Mouse (Mus musculus) midbrain, postnatal 0 days (tissue): ENCODE results near the gene Noxo1. TPM values are rescaled to one million over a fixed set of nuclear protein-coding genes. Genes with fewer than 3 reads are reported as not detected.

Source experiments
- ATAC-seq: fragments of 200-750 bp; cut with Nextera tagmentation; 2 replicates; pipeline ENCODE4 v1.8.0; 2017; ENCODE audit warnings: moderate number of reproducible peaks, mild to moderate bottlenecking, moderate TSS enrichment, moderate library complexity; ENCODE audit not compliant: low FRiP score
- DNase-seq: peaks from one replicate; pipeline ENCODE4 v3.0.0-alpha.2; 2015; ENCODE audit warnings: low spot score
- H3K27ac ChIP-seq: fragments of 300-500 bp; sonication (generic); 2 replicates; pipeline ENCODE4 v1.5.1; 2014; ENCODE audit warnings: low read depth, mild to moderate bottlenecking, low read length, mixed read lengths
- H3K27me3 ChIP-seq: fragments of 300-500 bp; sonication (generic); 2 replicates; pipeline ENCODE4 v1.6.1; 2014; ENCODE audit warnings: low read length, control low read depth, mixed read lengths; ENCODE audit not compliant: insufficient read depth
- H3K36me3 ChIP-seq: fragments of 300-500 bp; sonication (generic); 2 replicates; pipeline ENCODE4 v1.6.1; 2014; ENCODE audit warnings: low read length, control low read depth, mixed read lengths; ENCODE audit not compliant: insufficient read depth
- H3K4me1 ChIP-seq: fragments of 300-500 bp; sonication (generic); 2 replicates; pipeline ENCODE4 v1.6.1; 2014; ENCODE audit warnings: mild to moderate bottlenecking, control low read depth, antibody characterized with exemption, low read length, mixed read lengths; ENCODE audit not compliant: insufficient read depth
- H3K4me2 ChIP-seq: fragments of 300-500 bp; sonication (generic); 2 replicates; pipeline ENCODE4 v1.6.1; 2014; ENCODE audit warnings: low read depth, mild to moderate bottlenecking, low read length, mixed read lengths; ENCODE audit not compliant: poor library complexity, severe bottlenecking
- H3K4me3 ChIP-seq: fragments of 300-500 bp; sonication (generic); 2 replicates; pipeline ENCODE4 v1.5.1; 2014; ENCODE audit warnings: low read depth, mild to moderate bottlenecking, low read length, moderate library complexity
- H3K9ac ChIP-seq: fragments of 300-500 bp; sonication (generic); replicated peaks from 2 replicates; pipeline ENCODE4 v1.6.1; 2014; ENCODE audit warnings: mild to moderate bottlenecking, low read length, moderate library complexity, mixed read lengths; ENCODE audit not compliant: poor library complexity, severe bottlenecking
- H3K9me3 ChIP-seq: fragments of 300-500 bp; sonication (generic); 2 replicates; pipeline ENCODE4 v1.6.1; 2016; ENCODE audit warnings: low read length, control low read depth
- CTCF ChIP-seq: IDR thresholded peaks from 2 replicates; pipeline ENCODE4 v1.5.1; 2016; ENCODE audit warnings: antibody characterized with exemption, mild to moderate bottlenecking
- WGBS: fragments of 180-500 bp; shearing (Covaris S2); extraction: QIAGEN DNeasy Blood & Tissue Kit; methylation state at CpG from one replicate; pipeline ENCODE4 v1.1.7; 2014; 5-methylcytosine and 5-hydroxymethylcytosine counted together
- polyA plus RNA-seq: library from polyadenylated mRNA; unstranded; fragments of >200 nt; fragmentation: Nextera tagmentation; extraction: Ambion mirVana; gene quantifications from 2 replicates; pipeline ENCODE4 v1.2.1, GENCODE M21; 2015
- total RNA-seq: library from RNA; depleted of rRNA; stranded (reverse); fragments of >200 nt; gene quantifications from 2 replicates; pipeline ENCODE4 v1.2.3, GENCODE M21; 2014

The Noxo1 gene
- total and polyA plus RNA-seq, 2 experiments from 2014 or later = 1.9 to 11.1 TPM

DNA sequence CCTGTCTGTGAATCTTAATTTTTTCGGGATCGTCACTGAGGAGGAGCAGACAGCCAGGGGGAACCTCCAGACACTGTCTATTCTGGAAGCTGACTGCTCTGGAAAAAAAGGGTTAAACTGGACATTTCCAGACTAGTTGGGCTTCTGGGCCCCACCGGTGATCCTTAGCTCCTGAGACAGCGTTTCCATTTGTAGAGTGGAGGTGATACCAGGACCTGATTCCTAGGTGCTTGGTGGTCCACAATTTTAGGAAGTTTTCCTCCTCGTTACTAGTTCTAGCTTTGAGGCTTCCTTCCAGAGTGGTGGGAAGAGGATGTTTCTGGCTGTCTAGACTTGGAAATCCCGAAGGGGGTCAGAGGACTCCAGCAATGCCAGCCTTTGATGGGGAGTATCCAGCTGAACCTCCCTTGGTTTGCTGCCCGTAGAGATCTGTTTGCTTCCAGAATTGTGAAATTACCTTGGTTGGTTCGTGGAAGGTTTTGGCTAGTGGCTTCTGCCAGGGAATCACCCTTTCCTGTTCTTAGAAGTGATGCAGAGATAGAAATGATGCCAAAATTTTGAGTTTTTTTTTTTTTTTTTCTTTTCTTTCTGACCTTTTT is 25.7 kb upstream of the Noxo1 start:
- Histone ChIP-seq H3K36me3 (no peaks in the 10 kb centered on the region), H3K27me3 (no peaks in the 10 kb centered on the region), H3K9ac (peak overlapping the region; percentile 83), H3K27ac (peak overlapping the region; percentile 82), H3K4me2 (peak overlapping the region; percentile 69), H3K4me3 (peak overlapping the region; percentile 86), H3K9me3 (no peaks in the 10 kb centered on the region), H3K4me1 (peaks cover 15% of the 10 kb centered on the region; the same call in 1 of the 2 replicates)
- ATAC-seq (no peak), DNase-seq (no peak)
- WGBS = 14% methylated on average over 8 of the region's 8 CpGs
- no peak for TF ChIP-seq CTCF

GRCm38 (mm10) chr17:24671346-24671745 is 24.7 kb upstream of the Noxo1 start:
- no peaks in the 10 kb centered on the region for H3K27me3 ChIP-seq
- peak overlapping the region; percentile 69 for H3K4me2 ChIP-seq
- ATAC-seq (no peak), DNase-seq (no peak)
- no peak for TF ChIP-seq CTCF
- H3K27ac ChIP-seq = no peak overlapping the region
- H3K4me3 ChIP-seq = no peak overlapping the region
- H3K4me1 ChIP-seq = peaks cover 15% of the 10 kb centered on the region; the same call in 1 of the 2 replicates
- WGBS = 71% methylated on average over 5 of the region's 5 CpGs
- no peaks in the 10 kb centered on the region for H3K9me3 ChIP-seq
- H3K9ac ChIP-seq = no peak overlapping the region; the same call in 1 of the 2 replicates
- no peaks in the 10 kb centered on the region for H3K36me3 ChIP-seq

- no peak overlapping the region for H3K27ac ChIP-seq
- H3K4me1 ChIP-seq = peaks cover 15% of the 10 kb centered on the region; the same call in 1 of the 2 replicates
- no peak overlapping the region for H3K4me3 ChIP-seq
- no peaks in the 10 kb centered on the region for H3K27me3 ChIP-seq
- peaks cover 6% of the 10 kb centered on the region; the same call in 1 of the 2 replicates for H3K36me3 ChIP-seq
- ATAC-seq = no peak
- 35% methylated on average over 5 of the region's 5 CpGs for WGBS
- no peaks in the 10 kb centered on the region for H3K9me3 ChIP-seq
- DNase-seq = no peak
- TF ChIP-seq CTCF = no peak
- H3K4me2 ChIP-seq = no peak overlapping the region
- H3K9ac ChIP-seq = 0 out of 2 replicates have a peak overlapping the region, but pooled peaks have one; percentile 36
Measured at GRCm38 (mm10) chr17:24672141-24672540, 23.9 kb upstream of the Noxo1 start.

DNA sequence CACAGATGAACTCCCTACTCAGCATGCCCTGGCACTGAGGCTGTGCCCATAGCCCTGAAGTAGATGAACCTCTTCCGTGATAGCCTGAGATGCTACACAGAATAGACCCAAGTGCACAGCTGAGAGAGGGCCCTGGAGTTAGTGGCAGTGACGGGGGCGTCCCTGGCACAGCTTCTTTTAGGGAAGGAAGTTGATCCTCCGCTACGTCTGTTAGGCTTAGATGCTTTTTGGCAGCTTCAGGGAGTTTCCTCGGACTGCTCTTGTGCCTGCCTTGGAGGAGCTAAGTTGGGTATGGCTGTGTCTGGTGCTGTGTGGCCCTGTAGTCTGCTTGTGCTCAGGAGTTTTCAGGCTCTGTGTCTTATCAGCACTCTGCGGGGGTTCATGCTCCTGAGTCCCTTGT is 21.8 kb upstream of the Noxo1 start:
- Histone ChIP-seq H3K4me3 (no peak overlapping the region), H3K36me3 (peaks cover 27% of the 10 kb centered on the region), H3K4me2 (no peak overlapping the region), H3K27me3 (no peaks in the 10 kb centered on the region), H3K9me3 (no peaks in the 10 kb centered on the region), H3K27ac (no peak overlapping the region), H3K9ac (no peak overlapping the region), H3K4me1 (peaks cover 15% of the 10 kb centered on the region; the same call in 1 of the 2 replicates)
- no peak for TF ChIP-seq CTCF
- DNase-seq (no peak), ATAC-seq (no peak)
- WGBS = 84% methylated on average over 7 of the region's 7 CpGs

DNA sequence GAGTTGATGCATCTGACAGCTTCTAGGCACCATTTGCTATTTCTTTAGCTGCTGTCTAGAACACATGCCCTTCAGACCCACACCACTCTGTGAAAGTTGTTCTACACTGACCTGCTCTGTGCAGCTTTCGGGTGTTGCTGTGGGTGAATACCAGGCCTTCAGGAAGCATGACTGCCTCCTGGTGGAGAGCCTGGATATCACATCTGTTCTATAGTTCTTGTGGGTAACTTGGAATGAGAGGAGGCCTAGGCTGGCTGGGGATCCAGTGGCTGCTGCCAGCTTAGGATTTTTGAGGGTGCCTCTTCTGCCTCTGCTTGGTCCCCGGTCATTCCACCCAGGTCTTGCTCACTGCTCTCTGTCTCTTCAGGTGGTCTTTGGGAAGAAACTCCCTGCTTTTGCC is 19.8 kb upstream of the Noxo1 start:
- 53% methylated on average over 2 of the region's 2 CpGs for WGBS
- Histone ChIP-seq H3K4me2 (no peak overlapping the region), H3K4me3 (no peak overlapping the region), H3K27ac (no peak overlapping the region), H3K4me1 (peaks cover 10% of the 10 kb centered on the region; the same call in 1 of the 2 replicates), H3K36me3 (peaks cover 46% of the 10 kb centered on the region), H3K9ac (no peak overlapping the region), H3K27me3 (no peaks in the 10 kb centered on the region), H3K9me3 (no peaks in the 10 kb centered on the region)
- TF ChIP-seq CTCF = peak; percentile 82
- peak; percentile 71 for DNase-seq
- no peak for ATAC-seq

GRCm38 (mm10) chr17:24676877-24677276 is 19.2 kb upstream of the Noxo1 start:
- ATAC-seq = no peak
- no peak overlapping the region for H3K4me2 ChIP-seq
- no peak for TF ChIP-seq CTCF
- no peak overlapping the region for H3K9ac ChIP-seq
- H3K27me3 ChIP-seq = no peaks in the 10 kb centered on the region
- no peaks in the 10 kb centered on the region for H3K9me3 ChIP-seq
- H3K36me3 ChIP-seq = peaks cover 52% of the 10 kb centered on the region
- WGBS = 93% methylated on average over 5 of the region's 5 CpGs
- H3K27ac ChIP-seq = no peak overlapping the region
- H3K4me3 ChIP-seq = no peak overlapping the region
- H3K4me1 ChIP-seq = 0 out of 2 replicates have a peak, but pooled peaks cover 6% of the 10 kb centered on the region
- DNase-seq = no peak
